Mouse (Mus musculus): ENCODE data around the gene Clns1a. TPM values are rescaled to one million over a fixed set of nuclear protein-coding genes. Genes with fewer than 3 reads are reported as not detected.

Clns1a gene
- total and polyA plus RNA-seq, 2 experiments from 2014 or later = 90.2 to 157 TPM

GRCm38 (mm10) chr7:97765181-97765962, 68.9 kb downstream of the Clns1a start:
- H3K4me3 ChIP-seq (ENCODE audit: low read depth, low read length) = no peak overlapping the region
- H3K4me2 ChIP-seq (ENCODE audit: low read depth, low read length, poor library complexity, severe bottlenecking) = no peak overlapping the region
- H3K27ac ChIP-seq (ENCODE audit: low read depth, low read length) = no peak overlapping the region
- no peaks in the 10 kb centered on the region for H3K9me3 ChIP-seq (ENCODE audit: low read length)
- H3K36me3 ChIP-seq (ENCODE audit: insufficient read depth, low read length) = no peaks in the 10 kb centered on the region
- no peaks in the 10 kb centered on the region for H3K4me1 ChIP-seq (ENCODE audit: insufficient read depth, low read length)
- no peak for ATAC-seq (ENCODE audit: low FRiP score)
- H3K27me3 ChIP-seq (ENCODE audit: insufficient read depth, low read length) = no peaks in the 10 kb centered on the region
- H3K9ac ChIP-seq (replicated peaks; ENCODE audit: low read length, poor library complexity, severe bottlenecking) = no peak overlapping the region
- WGBS = 91% methylated on average over 21 of the region's 21 CpGs
- TF ChIP-seq CTCF (IDR thresholded peaks at IDR 0.05) = no peak
- no peak for DNase-seq (ENCODE audit: low spot score)

- no peak overlapping the region for H3K9ac ChIP-seq (replicated peaks; ENCODE audit: low read length, poor library complexity, severe bottlenecking)
- no peak for ATAC-seq (ENCODE audit: low FRiP score)
- H3K4me3 ChIP-seq (ENCODE audit: low read depth, low read length) = no peak overlapping the region
- no peak for TF ChIP-seq CTCF (IDR thresholded peaks at IDR 0.05)
- no peaks in the 10 kb centered on the region for H3K9me3 ChIP-seq (ENCODE audit: low read length)
- DNase-seq (ENCODE audit: low spot score) = no peak
- no peaks in the 10 kb centered on the region for H3K4me1 ChIP-seq (ENCODE audit: insufficient read depth, low read length)
- H3K4me2 ChIP-seq (ENCODE audit: low read depth, low read length, poor library complexity, severe bottlenecking) = no peak overlapping the region
- H3K27me3 ChIP-seq (ENCODE audit: insufficient read depth, low read length) = no peaks in the 10 kb centered on the region
- H3K27ac ChIP-seq (ENCODE audit: low read depth, low read length) = no peak overlapping the region
- no peaks in the 10 kb centered on the region for H3K36me3 ChIP-seq (ENCODE audit: insufficient read depth, low read length)
- 77% methylated on average over 5 of the region's 5 CpGs for WGBS
These were observed 69.5 kb downstream of the Clns1a start for GRCm38 (mm10) chr7:97765963-97766347.

- WGBS = 81% methylated on average over 9 of the region's 9 CpGs
- Histone ChIP-seq H3K9me3 (ENCODE audit: low read length) (no peaks in the 10 kb centered on the region), H3K9ac (replicated peaks; ENCODE audit: low read length, poor library complexity, severe bottlenecking) (no peak overlapping the region), H3K4me2 (ENCODE audit: low read depth, low read length, poor library complexity, severe bottlenecking) (no peak overlapping the region), H3K4me1 (ENCODE audit: insufficient read depth, low read length) (no peaks in the 10 kb centered on the region), H3K27me3 (ENCODE audit: insufficient read depth, low read length) (no peaks in the 10 kb centered on the region), H3K36me3 (ENCODE audit: insufficient read depth, low read length) (no peaks in the 10 kb centered on the region), H3K4me3 (ENCODE audit: low read depth, low read length) (no peak overlapping the region), H3K27ac (ENCODE audit: low read depth, low read length) (no peak overlapping the region)
- DNase-seq (ENCODE audit: low spot score) = no peak
- no peak for TF ChIP-seq CTCF (IDR thresholded peaks at IDR 0.05)
- no peak for ATAC-seq (ENCODE audit: low FRiP score)
These were observed 70.2 kb downstream of the Clns1a start for GRCm38 (mm10) chr7:97766406-97767166.

- Histone ChIP-seq H3K4me3 (ENCODE audit: low read depth, low read length) (no peak overlapping the region), H3K9ac (replicated peaks; ENCODE audit: low read length, poor library complexity, severe bottlenecking) (no peak overlapping the region), H3K36me3 (ENCODE audit: insufficient read depth, low read length) (no peaks in the 10 kb centered on the region), H3K9me3 (ENCODE audit: low read length) (no peaks in the 10 kb centered on the region), H3K4me1 (ENCODE audit: insufficient read depth, low read length) (no peaks in the 10 kb centered on the region), H3K27ac (ENCODE audit: low read depth, low read length) (no peak overlapping the region), H3K4me2 (ENCODE audit: low read depth, low read length, poor library complexity, severe bottlenecking) (no peak overlapping the region), H3K27me3 (ENCODE audit: insufficient read depth, low read length) (no peaks in the 10 kb centered on the region)
- DNase-seq (ENCODE audit: low spot score) (no peak), ATAC-seq (ENCODE audit: low FRiP score) (no peak)
- TF ChIP-seq CTCF (IDR thresholded peaks at IDR 0.05) = no peak
- whole genome bisulfite sequencing = 80% methylated on average over 8 of the region's 8 CpGs
These were observed 71.4 kb downstream of the Clns1a start for GRCm38 (mm10) chr7:97767841-97768240.

- Histone ChIP-seq H3K4me3 (ENCODE audit: low read depth, low read length) (no peak overlapping the region), H3K4me2 (ENCODE audit: low read depth, low read length, poor library complexity, severe bottlenecking) (no peak overlapping the region), H3K9me3 (ENCODE audit: low read length) (no peaks in the 10 kb centered on the region), H3K27me3 (ENCODE audit: insufficient read depth, low read length) (no peaks in the 10 kb centered on the region), H3K36me3 (ENCODE audit: insufficient read depth, low read length) (no peaks in the 10 kb centered on the region), H3K4me1 (ENCODE audit: insufficient read depth, low read length) (no peaks in the 10 kb centered on the region), H3K27ac (ENCODE audit: low read depth, low read length) (no peak overlapping the region), H3K9ac (replicated peaks; ENCODE audit: low read length, poor library complexity, severe bottlenecking) (no peak overlapping the region)
- WGBS = 76% methylated on average over 4 of the region's 4 CpGs
- DNase-seq (ENCODE audit: low spot score) = no peak
- TF ChIP-seq CTCF (IDR thresholded peaks at IDR 0.05) = no peak
- no peak for ATAC-seq (ENCODE audit: low FRiP score)
These were observed 72.6 kb downstream of the Clns1a start for GRCm38 (mm10) chr7:97769020-97769419.

Other genes starting within 250 kb of the Clns1a start
- 0.14 and 0.16 TPM in 2 replicates for gene Kctd14, start 245.3 kb upstream of the Clns1a start, total RNA-seq (2014; rRNA removed)
- 1.0 and 1.3 TPM in 2 replicates for gene Kctd14, start 245.3 kb upstream of the Clns1a start, polyA plus RNA-seq (2015; fragmentation: Nextera tagmentation; extraction: Ambion mirVana)
- 31.2 and 32.8 TPM in 2 replicates for gene Ints4, start 215.7 kb upstream of the Clns1a start, total RNA-seq (2014; rRNA removed)
- 23.0 and 23.3 TPM in 2 replicates for gene Ints4, start 215.7 kb upstream of the Clns1a start, polyA plus RNA-seq (2015; fragmentation: Nextera tagmentation; extraction: Ambion mirVana)
- gene Aamdc, start 117.1 kb upstream of the Clns1a start, total RNA-seq (2014; rRNA removed) = 19.4 and 26.1 TPM in 2 replicates
- gene Aamdc, start 117.1 kb upstream of the Clns1a start, polyA plus RNA-seq (2015; fragmentation: Nextera tagmentation; extraction: Ambion mirVana) = 53.2 and 57.5 TPM in 2 replicates
- 19.8 and 25.9 TPM in 2 replicates for gene Rsf1, start 116.7 kb upstream of the Clns1a start, total RNA-seq (2014; rRNA removed)
- gene Rsf1, start 116.7 kb upstream of the Clns1a start, polyA plus RNA-seq (2015; fragmentation: Nextera tagmentation; extraction: Ambion mirVana) = 22.0 and 27.4 TPM in 2 replicates
- 13.5 and 13.7 TPM in 2 replicates for gene Aqp11, start 41.7 kb downstream of the Clns1a start, total RNA-seq (2014; rRNA removed)
- gene Aqp11, start 41.7 kb downstream of the Clns1a start, polyA plus RNA-seq (2015; fragmentation: Nextera tagmentation; extraction: Ambion mirVana) = 24.0 and 25.4 TPM in 2 replicates
- 162 and 193 TPM in 2 replicates for gene Pak1, start 91.9 kb downstream of the Clns1a start, total RNA-seq (2014; rRNA removed)
- 131 TPM in 2 replicates for gene Pak1, start 91.9 kb downstream of the Clns1a start, polyA plus RNA-seq (2015; fragmentation: Nextera tagmentation; extraction: Ambion mirVana)
- gene Gdpd4, start 223.3 kb downstream of the Clns1a start, total RNA-seq (2014; rRNA removed) = 0.71 TPM in 1 of 2 replicates, not detected in the other
- gene Gdpd4, start 223.3 kb downstream of the Clns1a start, polyA plus RNA-seq (2015; fragmentation: Nextera tagmentation; extraction: Ambion mirVana) = not detected in 2 replicates